Mouse (Mus musculus) intestine, postnatal 0 days (tissue): ENCODE results near the gene Spire2. TPM values are rescaled to one million over a fixed set of nuclear protein-coding genes. Genes with fewer than 3 reads are reported as not detected.

Source experiments
- ATAC-seq: fragments of 200-750 bp; cut with Nextera tagmentation; 2 replicates; pipeline ENCODE4 v1.8.0; 2017; ENCODE audit warnings: mild to moderate bottlenecking, moderate TSS enrichment, moderate library complexity
- H3K27ac ChIP-seq: fragments of 300-500 bp; sonication (generic); 2 replicates; pipeline ENCODE4 v1.5.1; 2014; ENCODE audit warnings: mild to moderate bottlenecking, low read depth, low read length, moderate library complexity
- H3K27me3 ChIP-seq: fragments of 300-500 bp; sonication (generic); replicated peaks from 2 replicates; pipeline ENCODE4 v1.6.1; 2014; ENCODE audit warnings: low read length, mixed read lengths; ENCODE audit not compliant: control insufficient read depth, insufficient read depth
- H3K36me3 ChIP-seq: fragments of 300-500 bp; sonication (generic); 2 replicates; pipeline ENCODE4 v1.6.1; 2014; ENCODE audit warnings: mild to moderate bottlenecking, moderate library complexity; ENCODE audit not compliant: control insufficient read depth, insufficient read depth
- H3K4me1 ChIP-seq: fragments of 300-500 bp; sonication (generic); replicated peaks from 2 replicates; pipeline ENCODE4 v1.6.1; 2014; ENCODE audit warnings: antibody characterized with exemption, low read length, mixed read lengths; ENCODE audit not compliant: control insufficient read depth, insufficient read depth
- H3K4me2 ChIP-seq: fragments of 300-500 bp; sonication (generic); replicated peaks from 2 replicates; pipeline ENCODE4 v1.6.1; 2014; ENCODE audit warnings: low read depth, mild to moderate bottlenecking, moderate library complexity
- H3K4me3 ChIP-seq: fragments of 300-500 bp; sonication (generic); 2 replicates; pipeline ENCODE4 v1.5.1; 2014; ENCODE audit warnings: low read depth, low read length
- H3K9ac ChIP-seq: fragments of 300-500 bp; sonication (generic); 2 replicates; pipeline ENCODE4 v1.6.1; 2014; ENCODE audit warnings: mild to moderate bottlenecking, low read depth, low read length
- H3K9me3 ChIP-seq: fragments of 300-500 bp; sonication (generic); 2 replicates; pipeline ENCODE4 v1.6.1; 2016; ENCODE audit warnings: mixed run types; ENCODE audit not compliant: control insufficient read depth
- CTCF ChIP-seq: sonication (generic); IDR thresholded peaks from 2 replicates; pipeline ENCODE4 v1.5.1; 2016; ENCODE audit warnings: low read depth, mild to moderate bottlenecking, control low read depth, antibody characterized with exemption, moderate library complexity
- WGBS: fragments of 180-500 bp; shearing (Covaris S2); extraction: QIAGEN DNeasy Blood & Tissue Kit; methylation state at CpG from one replicate; pipeline ENCODE4 v1.1.7; 2014; 5-methylcytosine and 5-hydroxymethylcytosine counted together
- polyA plus RNA-seq: library from polyadenylated mRNA; unstranded; fragments of >200 nt; fragmentation: Nextera tagmentation; extraction: Ambion mirVana; gene quantifications from 2 replicates; pipeline ENCODE4 v1.2.1, GENCODE M21; 2015

Spire2 gene
- polyA plus RNA-seq, 1 experiment from 2014 or later = 2.5 TPM

DNA sequence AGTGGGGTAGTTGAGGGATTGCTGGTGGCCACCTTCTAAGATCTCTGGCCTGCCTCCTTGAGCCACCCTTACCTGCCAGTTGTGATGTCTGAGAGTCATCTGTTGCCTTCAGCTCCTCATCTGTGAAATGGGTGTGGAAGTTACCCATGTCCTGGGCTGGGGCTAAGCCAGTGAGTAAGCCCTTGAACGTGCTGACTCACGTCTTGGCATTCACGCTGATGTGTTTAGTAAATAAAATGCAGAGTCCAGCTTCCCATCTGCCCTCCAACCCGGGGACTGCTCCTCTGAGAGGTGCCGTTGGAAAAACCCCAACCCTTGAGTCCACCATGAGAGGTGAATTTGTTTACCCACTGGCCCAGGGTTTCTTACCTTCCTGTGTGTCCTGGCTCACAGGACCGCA, 13.3 kb downstream of the Spire2 start:
- Histone ChIP-seq H3K27me3 (no peaks in the 10 kb centered on the region), H3K9ac (no peak overlapping the region), H3K4me3 (no peak overlapping the region), H3K27ac (no peak overlapping the region), H3K4me2 (no peak overlapping the region), H3K9me3 (no peaks in the 10 kb centered on the region), H3K36me3 (no peaks in the 10 kb centered on the region), H3K4me1 (no peaks in the 10 kb centered on the region)
- ATAC-seq = no peak
- 82% methylated on average over 6 of the region's 6 CpGs for WGBS
- TF ChIP-seq CTCF = no peak

DNA sequence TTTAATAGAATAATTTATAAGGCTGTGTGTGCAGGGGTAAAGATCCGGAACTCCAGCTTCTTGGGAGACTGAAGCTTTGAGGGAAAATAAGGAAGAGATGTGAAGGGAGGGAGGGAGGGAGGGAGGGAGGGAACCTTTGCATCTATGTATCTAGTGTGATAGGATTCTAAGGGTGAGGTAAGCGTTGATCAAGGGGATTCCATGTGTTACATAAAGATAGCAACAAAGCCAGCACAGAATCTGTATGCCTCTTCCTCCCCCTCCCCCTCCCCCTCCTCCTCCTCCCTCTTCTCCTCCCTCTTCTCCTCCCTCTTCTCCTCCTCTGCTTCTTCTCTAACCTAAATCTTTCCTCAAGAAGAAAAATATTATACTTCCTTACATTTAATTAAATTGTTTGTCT, 14.8 kb downstream of the Spire2 start:
- Histone ChIP-seq H3K36me3 (no peaks in the 10 kb centered on the region), H3K27ac (no peak overlapping the region), H3K27me3 (no peaks in the 10 kb centered on the region), H3K4me2 (no peak overlapping the region), H3K4me3 (no peak overlapping the region), H3K9ac (no peak overlapping the region), H3K9me3 (no peaks in the 10 kb centered on the region), H3K4me1 (no peaks in the 10 kb centered on the region)
- WGBS = 61% methylated on average over 2 of the region's 2 CpGs
- ATAC-seq = no peak
- TF ChIP-seq CTCF = no peak

DNA sequence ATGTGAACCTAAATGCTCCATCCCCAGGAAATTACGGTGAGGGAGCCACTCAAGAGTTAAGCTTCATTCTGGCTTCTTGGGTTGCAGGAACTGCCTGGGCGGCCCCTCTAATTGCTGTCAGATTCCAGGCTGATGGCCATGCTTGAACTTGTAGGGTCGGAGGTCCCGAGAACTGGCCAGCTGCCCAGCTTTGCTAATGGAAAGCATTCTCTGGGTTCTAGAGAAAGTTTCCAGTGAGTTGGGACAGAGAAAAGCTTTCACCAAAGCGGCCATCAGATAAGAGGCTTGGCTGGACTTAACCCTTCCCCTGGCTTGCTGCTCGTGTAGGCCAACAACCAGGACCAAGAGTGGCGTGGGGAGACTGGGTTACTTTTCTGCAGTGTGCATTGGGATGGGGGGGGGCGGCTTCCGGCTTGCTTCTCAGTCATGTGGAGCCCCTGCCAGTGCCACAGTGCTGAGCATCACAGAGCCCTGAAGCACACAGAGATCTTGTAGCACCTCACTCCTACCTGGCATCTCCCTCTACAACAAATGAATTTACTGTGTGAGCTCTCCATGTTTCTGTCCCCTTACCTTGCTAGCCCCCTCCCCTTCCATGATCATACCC, 15.8 kb downstream of the Spire2 start:
- no peak overlapping the region for H3K4me3 ChIP-seq
- no peak overlapping the region; the same call in 1 of the 2 replicates for H3K4me2 ChIP-seq
- H3K9ac ChIP-seq = no peak overlapping the region
- H3K36me3 ChIP-seq = no peaks in the 10 kb centered on the region
- no peak for ATAC-seq
- H3K9me3 ChIP-seq = no peaks in the 10 kb centered on the region
- no peaks in the 10 kb centered on the region for H3K27me3 ChIP-seq
- WGBS = 56% methylated on average over 9 of the region's 9 CpGs
- H3K27ac ChIP-seq = no peak overlapping the region
- no peak for TF ChIP-seq CTCF
- no peaks in the 10 kb centered on the region for H3K4me1 ChIP-seq

DNA sequence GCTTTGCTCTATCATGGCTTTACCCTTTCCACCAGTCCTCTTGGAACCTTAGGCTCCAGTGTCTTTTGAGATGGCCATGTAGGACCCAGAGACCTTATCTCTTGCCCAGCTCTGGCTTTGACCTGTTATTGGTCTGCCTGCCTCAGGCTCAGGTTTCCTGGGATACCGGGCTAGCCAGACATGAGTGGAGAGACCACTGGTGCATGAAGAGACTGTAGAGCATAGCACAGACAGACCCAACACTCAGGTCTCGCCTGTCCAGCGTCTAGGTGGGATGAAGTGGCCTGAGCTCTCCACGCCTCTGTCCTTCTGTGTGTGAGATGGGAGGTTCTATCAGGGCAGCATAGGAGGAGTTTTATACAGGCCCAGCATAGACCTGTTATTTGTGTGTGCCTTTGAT, 16.6 kb downstream of the Spire2 start:
- Histone ChIP-seq H3K9ac (no peak overlapping the region), H3K27me3 (no peaks in the 10 kb centered on the region), H3K9me3 (no peaks in the 10 kb centered on the region), H3K4me2 (no peak overlapping the region), H3K4me1 (no peaks in the 10 kb centered on the region), H3K36me3 (no peaks in the 10 kb centered on the region), H3K27ac (no peak overlapping the region), H3K4me3 (no peak overlapping the region)
- no peak for ATAC-seq
- 86% methylated on average over 4 of the region's 4 CpGs for WGBS
- no peak for TF ChIP-seq CTCF

DNA sequence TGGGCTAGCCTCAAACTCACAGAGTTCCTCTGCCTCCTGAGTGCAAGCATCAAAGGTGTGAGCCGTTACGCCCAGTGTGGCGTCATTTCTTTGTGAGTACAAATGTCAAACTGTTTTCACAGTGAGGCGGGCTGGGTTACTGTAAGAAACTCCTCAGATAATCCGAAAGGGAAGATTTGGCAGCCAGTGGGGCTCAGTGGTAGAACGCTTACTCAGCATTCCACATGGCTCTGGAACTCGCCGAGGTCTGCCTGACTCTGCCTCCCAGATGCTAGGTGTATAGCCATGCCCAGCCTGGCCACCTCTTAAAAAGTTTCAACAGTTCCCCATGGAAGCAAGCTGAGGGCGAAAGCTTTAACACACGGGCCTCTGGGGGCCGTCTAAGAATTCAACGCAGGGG, 19.6 kb downstream of the Spire2 start:
- no peak for ATAC-seq
- 76% methylated on average over 12 of the region's 12 CpGs for WGBS
- Histone ChIP-seq H3K27me3 (no peaks in the 10 kb centered on the region; the same call in 1 of the 2 replicates), H3K4me3 (no peak overlapping the region), H3K27ac (no peak overlapping the region), H3K4me1 (no peaks in the 10 kb centered on the region), H3K9ac (no peak overlapping the region), H3K9me3 (no peaks in the 10 kb centered on the region), H3K4me2 (peak overlapping the region; percentile 17; the same call in 1 of the 2 replicates), H3K36me3 (no peaks in the 10 kb centered on the region)
- no peak for TF ChIP-seq CTCF

DNA sequence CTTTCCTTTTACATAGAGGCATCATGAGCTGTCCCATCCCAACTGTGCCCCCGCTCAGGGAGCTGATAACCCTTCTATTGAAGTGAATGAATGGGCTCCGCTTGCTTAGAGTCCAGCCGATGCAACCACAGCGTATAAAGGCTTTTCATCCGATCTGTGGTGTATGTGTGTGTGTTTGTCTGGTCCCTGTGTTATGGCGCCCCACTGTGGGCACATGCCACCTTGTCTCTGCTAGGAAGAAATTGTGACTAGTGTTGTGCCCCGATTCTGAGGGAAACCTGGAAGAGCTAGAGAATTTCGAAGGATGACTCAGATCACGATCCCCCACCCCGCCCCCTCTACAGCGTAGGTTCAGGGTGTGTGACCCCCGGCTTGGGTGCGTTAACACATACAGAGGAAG, 20.3 kb downstream of the Spire2 start:
- peak; percentile 89 for TF ChIP-seq CTCF

More for the DNA sequence above, 20.3 kb downstream of the Spire2 start:
- Histone ChIP-seq H3K27ac (no peak overlapping the region), H3K36me3 (no peaks in the 10 kb centered on the region), H3K4me1 (no peaks in the 10 kb centered on the region), H3K9ac (no peak overlapping the region), H3K4me3 (no peak overlapping the region), H3K9me3 (no peaks in the 10 kb centered on the region), H3K27me3 (no peaks in the 10 kb centered on the region; the same call in 1 of the 2 replicates), H3K4me2 (peak overlapping the region; percentile 17; the same call in 1 of the 2 replicates)
- peak; percentile 52; the same call in 1 of the 2 replicates for ATAC-seq
- 44% methylated on average over 13 of the region's 13 CpGs for WGBS
